Comparison of ENCODE assay signal across 9 mouse cellular contexts in the genomic region with DNA sequence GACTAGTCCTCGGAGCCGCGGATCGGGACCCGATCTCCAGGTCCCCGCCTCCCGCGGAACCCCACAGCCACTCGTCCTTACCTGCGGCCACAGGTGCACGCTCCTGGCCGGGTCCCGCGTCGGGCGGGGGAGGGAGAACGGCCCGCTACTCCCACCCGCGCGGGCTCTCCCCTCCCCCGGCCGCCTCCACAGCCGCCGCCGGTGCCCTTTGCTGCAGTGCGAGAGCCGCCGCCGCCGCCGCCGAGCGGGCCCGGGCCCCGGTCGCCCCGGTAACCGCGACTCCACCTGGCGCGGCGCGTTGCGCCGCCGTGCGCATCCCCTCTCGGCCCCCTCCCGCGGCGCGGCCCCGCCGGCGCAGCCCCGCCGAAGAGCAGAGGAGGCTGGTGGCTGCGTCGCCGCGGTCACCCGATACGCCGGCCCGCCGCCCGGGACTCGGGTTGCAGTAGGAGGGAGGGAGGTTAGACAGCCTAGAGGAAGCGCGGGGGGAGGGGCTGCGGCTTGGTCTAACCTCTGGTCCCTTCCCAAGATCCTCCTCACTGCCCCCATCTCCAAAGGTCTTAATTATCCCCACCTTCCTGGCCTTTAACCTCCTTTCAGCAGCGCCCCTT. TPM values are rescaled to one million over a fixed set of nuclear protein-coding genes. Genes with fewer than 3 reads are reported as not detected.
A peak's percentile ranks its signal among the peaks of the same experiment; 100 is the strongest.
DNase-seq lines count a peak whose midpoint lies in the region; ATAC-seq lines count a peak whose summit lies in the region.
"Had no signal": no experiment of that assay in that cellular context is flagged by ENCODE, and none has a peak within 500 bp of the region (broad histone marks: within the 10 kb centered on the region; RNA-seq: fewer than 3 reads in every experiment).

No protein-coding gene starts in this region.

- H3K4me1 ChIP-seq in limb, embryonic 12.5 days (replicated peaks), result peaks cover 26% of the 10 kb centered on the region

- ATAC-seq in limb, embryonic 12.5 days (ENCODE audit: insufficient number of reproducible peaks, insufficient read depth, low FRiP score, low TSS enrichment, low read depth), result no peak

- WGBS in limb, embryonic 12.5 days, result under 1% methylated on average over 51 of the region's 73 CpGs

- H3K36me3 ChIP-seq in limb, embryonic 12.5 days, result no peaks in the 10 kb centered on the region

- peak overlapping the region; percentile 61 for H3K9ac ChIP-seq in limb, embryonic 12.5 days (replicated peaks)

- peak overlapping the region; percentile 65 for H3K4me3 ChIP-seq in limb, embryonic 12.5 days (replicated peaks)

- no peaks in the 10 kb centered on the region for H3K9me3 ChIP-seq in limb, embryonic 12.5 days

- DNase-seq in right cerebral cortex, postnatal 4 days, result peak; percentile 61
- no peak for DNase-seq in right cerebral cortex, adult 2 months (ENCODE audit: low spot score in 2 of 2)
- DNase-seq in embryo, embryonic 11 days, result peak; percentile 89
- peak; percentile 36 for DNase-seq in heart, postnatal 4 days
- DNase-seq in naive thymus-derived CD4-positive, alpha-beta T cell, adult 2 months (ENCODE audit: low read depth), result peak; percentile 22
- no peak for DNase-seq in urinary bladder, postnatal 10 days (ENCODE audit: low spot score)
- no peak for DNase-seq in spleen, postnatal 10 days (ENCODE audit: low spot score in 2 of 2)

- no peak overlapping the region for H3K27ac ChIP-seq in limb, embryonic 12.5 days

- H3K4me2 ChIP-seq in limb, embryonic 12.5 days, result peak overlapping the region; percentile 100

- H3K27me3 ChIP-seq in limb, embryonic 12.5 days, result peaks cover 100% of the 10 kb centered on the region

RNA-seq across cellular contexts. Expression of a gene that starts 29.1 kb away (rescaled TPM):
- total RNA-seq in heart, postnatal 4 days (2021), result under 1 TPM; 0.12 to 0.23 TPM
- polyA plus RNA-seq in limb, embryonic 12.5 days (2016; fragmentation: Nextera tagmentation; extraction: Ambion mirVana), result 0.27 and 0.79 TPM in 2 replicates
- total RNA-seq: common myeloid progenitor, adult 5-6 weeks had no signal

RNA-seq across cellular contexts. Expression of a gene that starts 46.8 kb away (rescaled TPM):
- not detected for total RNA-seq in heart, postnatal 4 days (2021)
- 0.36 and 1.4 TPM in 2 replicates for polyA plus RNA-seq in limb, embryonic 12.5 days (2016; fragmentation: Nextera tagmentation; extraction: Ambion mirVana)
- total RNA-seq: common myeloid progenitor, adult 5-6 weeks had no signal

Comparison
In these comparisons a context has a peak if more than half of its experiments do, and no peak if none do; other contexts are left out.
1. DNase-seq: peak in right cerebral cortex, postnatal 4 days (single experiment), embryo, embryonic 11 days (single experiment), heart, postnatal 4 days (single experiment) and naive thymus-derived CD4-positive, alpha-beta T cell, adult 2 months (single experiment); none in right cerebral cortex, adult 2 months (0 of 2), urinary bladder, postnatal 10 days (single experiment) and spleen, postnatal 10 days (0 of 2).